Comparison of ENCODE assay signal across 28 mouse cellular contexts in the genomic region with DNA sequence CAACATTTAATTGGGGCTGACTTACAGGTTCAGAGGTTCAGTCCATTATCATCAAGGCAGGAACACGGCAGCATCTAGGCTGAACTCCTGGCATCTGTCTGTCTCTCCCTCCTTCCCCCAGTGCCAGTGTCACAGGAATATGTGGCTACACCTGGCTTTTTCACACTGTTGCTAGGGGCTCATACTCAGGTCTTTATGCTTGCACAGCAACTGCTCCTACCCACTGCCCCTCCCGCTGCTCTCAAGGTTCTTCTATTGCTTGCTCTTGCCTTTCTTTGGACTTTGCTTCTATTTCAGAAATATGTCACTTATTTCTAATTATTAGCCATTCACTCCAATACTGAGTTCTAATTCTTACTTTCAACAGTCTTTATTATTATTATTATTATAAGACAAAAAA. TPM values are rescaled to one million over a fixed set of nuclear protein-coding genes. Genes with fewer than 3 reads are reported as not detected.
DNase-seq lines count a peak whose midpoint lies in the region; ATAC-seq and TF ChIP-seq lines count a peak whose summit lies in the region.
"Had no signal": no experiment of that assay in that cellular context is flagged by ENCODE, and none has a peak within 500 bp of the region (broad histone marks: within the 10 kb centered on the region; RNA-seq: fewer than 3 reads in every experiment).

No protein-coding gene starts in this region.

- peak overlapping the region; percentile 53 for H3K27ac ChIP-seq in kidney, adult 2 months (ENCODE audit: insufficient read depth, low read depth, low read length)
- H3K27ac ChIP-seq in kidney, embryonic 16.5 days (ENCODE audit: low read length): no peak overlapping the region
- no peak overlapping the region for H3K27ac ChIP-seq in kidney, embryonic 14.5 days (ENCODE audit: low read depth, low read length)
- H3K27ac ChIP-seq: embryonic facial prominence, embryonic 12.5 days; embryonic facial prominence, embryonic 15.5 days; forebrain, embryonic 15.5 days; heart, embryonic 15.5 days; hindbrain, embryonic 10.5 days; hindbrain, embryonic 13.5 days had no signal

- no peak overlapping the region for H3K4me3 ChIP-seq in kidney, adult 2 months (ENCODE audit: insufficient read depth, low read depth, low read length)
- no peak overlapping the region for H3K4me3 ChIP-seq in kidney, embryonic 16.5 days (ENCODE audit: low read length)
- no peak overlapping the region for H3K4me3 ChIP-seq in kidney, embryonic 14.5 days (ENCODE audit: low read length)
- H3K4me3 ChIP-seq: embryonic facial prominence, embryonic 12.5 days; embryonic facial prominence, embryonic 15.5 days; forebrain, embryonic 15.5 days; heart, embryonic 12.5 days; heart, embryonic 15.5 days; hindbrain, embryonic 10.5 days; hindbrain, embryonic 13.5 days had no signal

- no peaks in the 10 kb centered on the region for H3K27me3 ChIP-seq in kidney, adult 2 months (replicated peaks; ENCODE audit: control insufficient read depth, insufficient read depth, low read length)
- H3K27me3 ChIP-seq in kidney, embryonic 16.5 days (ENCODE audit: insufficient read depth, low read length): no peaks in the 10 kb centered on the region
- no peaks in the 10 kb centered on the region for H3K27me3 ChIP-seq in kidney, embryonic 14.5 days (ENCODE audit: control insufficient read depth, insufficient read depth, low read length)
- H3K27me3 ChIP-seq: CH12.LX; embryonic facial prominence, embryonic 12.5 days; embryonic facial prominence, embryonic 15.5 days; forebrain, embryonic 15.5 days; heart, embryonic 12.5 days; heart, embryonic 15.5 days; hindbrain, embryonic 13.5 days; Patski had no signal

- ATAC-seq in kidney, embryonic 16.5 days (ENCODE audit: low FRiP score, low TSS enrichment): 0 out of 2 replicates have a peak, but pooled peaks have one; percentile 20
- ATAC-seq in kidney, embryonic 14.5 days (ENCODE audit: low FRiP score, low TSS enrichment): no peak
- ATAC-seq: forebrain, embryonic 15.5 days; hindbrain, embryonic 16.5 days; Patski had no signal

- no peaks in the 10 kb centered on the region for H3K36me3 ChIP-seq in kidney, adult 2 months (ENCODE audit: control insufficient read depth, insufficient read depth, low read length)
- no peaks in the 10 kb centered on the region for H3K36me3 ChIP-seq in kidney, embryonic 16.5 days (ENCODE audit: insufficient read depth, low read length)
- H3K36me3 ChIP-seq in kidney, embryonic 14.5 days (ENCODE audit: control insufficient read depth, insufficient read depth, low read length): no peaks in the 10 kb centered on the region
- H3K36me3 ChIP-seq: embryonic facial prominence, embryonic 12.5 days; embryonic facial prominence, embryonic 15.5 days; forebrain, embryonic 15.5 days; G1E; heart, embryonic 12.5 days; heart, embryonic 15.5 days; hindbrain, embryonic 10.5 days; hindbrain, embryonic 13.5 days had no signal

- WGBS in kidney, adult 2 months: 44% methylated on average over 2 of the region's 2 CpGs
- WGBS in kidney, embryonic 16.5 days: 79% methylated on average over 2 of the region's 2 CpGs
- WGBS in kidney, embryonic 14.5 days: 73% methylated on average over 2 of the region's 2 CpGs

- no peak for TF ChIP-seq POLR2A in kidney, adult 2 months (IDR thresholded peaks at IDR 0.05; ENCODE audit: low read depth, low read length)

- peak; percentile 64 for DNase-seq in kidney, adult 2 months
- no peak for DNase-seq in kidney, postnatal 14 days
- peak; percentile 43 for DNase-seq in kidney, postnatal 10 days
- no peak for DNase-seq in lung, postnatal 36 days
- DNase-seq: adrenal gland, postnatal 10 days; adrenal gland, postnatal 36 days; B cell, adult 2 months; cerebellum, adult 11 months; cerebellum, adult 2 months; cerebellum, adult 9-11 months; cerebellum, postnatal 25 days; gastrocnemius, postnatal 25 days; heart, adult 18-20 months; heart, postnatal 10 days; heart, postnatal 36 days had no signal

- H3K9ac ChIP-seq in kidney, embryonic 16.5 days (replicated peaks; ENCODE audit: low read length): no peak overlapping the region
- no peak overlapping the region for H3K9ac ChIP-seq in kidney, embryonic 14.5 days (ENCODE audit: low read depth, low read length)
- H3K9ac ChIP-seq: embryonic facial prominence, embryonic 12.5 days; embryonic facial prominence, embryonic 15.5 days; forebrain, embryonic 15.5 days; heart, embryonic 12.5 days; heart, embryonic 15.5 days; hindbrain, embryonic 13.5 days had no signal

- no peak overlapping the region for H3K4me2 ChIP-seq in kidney, embryonic 16.5 days (replicated peaks; ENCODE audit: low read depth, low read length)
- H3K4me2 ChIP-seq in kidney, embryonic 14.5 days (replicated peaks; ENCODE audit: low read depth, low read length): no peak overlapping the region
- H3K4me2 ChIP-seq: embryonic facial prominence, embryonic 12.5 days; embryonic facial prominence, embryonic 15.5 days; forebrain, embryonic 15.5 days; heart, embryonic 12.5 days; heart, embryonic 15.5 days; hindbrain, embryonic 13.5 days had no signal

- H3K4me1 ChIP-seq in kidney, adult 2 months (ENCODE audit: control insufficient read depth, insufficient read depth, low read length): peaks cover 53% of the 10 kb centered on the region
- peaks cover 56% of the 10 kb centered on the region for H3K4me1 ChIP-seq in kidney, embryonic 16.5 days (ENCODE audit: insufficient read depth, low read length)
- H3K4me1 ChIP-seq in kidney, embryonic 14.5 days (ENCODE audit: control insufficient read depth, insufficient read depth, low read length): peaks cover 29% of the 10 kb centered on the region; the same call in 1 of the 2 replicates
- H3K4me1 ChIP-seq: embryonic facial prominence, embryonic 12.5 days; embryonic facial prominence, embryonic 15.5 days; forebrain, embryonic 15.5 days had no signal

- TF ChIP-seq CTCF in kidney, adult 2 months (conservative IDR thresholded peaks at IDR 0.05; ENCODE audit: insufficient read depth, insufficient read length, low read depth, low read length): no peak

- H3K9me3 ChIP-seq in kidney, embryonic 16.5 days (ENCODE audit: low read length): no peaks in the 10 kb centered on the region
- H3K9me3 ChIP-seq in kidney, embryonic 14.5 days (ENCODE audit: control insufficient read depth, low read length): no peaks in the 10 kb centered on the region
- H3K9me3 ChIP-seq: embryonic facial prominence, embryonic 12.5 days; embryonic facial prominence, embryonic 15.5 days; forebrain, embryonic 15.5 days; heart, embryonic 12.5 days; heart, embryonic 15.5 days; hindbrain, embryonic 10.5 days; hindbrain, embryonic 13.5 days had no signal

RNA-seq across cellular contexts. Expression of gene Igfbp7, which starts 17.6 kb away (rescaled TPM):
- 4,855 and 6,899 TPM in 2 replicates for polyA plus RNA-seq in kidney, adult 2 months (2012; rRNA removed)
- 455 and 475 TPM in 2 replicates for polyA plus RNA-seq in kidney, embryonic 16.5 days (2015; fragmentation: Nextera tagmentation; extraction: Ambion mirVana)
- polyA plus RNA-seq in kidney, embryonic 14.5 days (2014; fragmentation: Nextera tagmentation; extraction: Ambion mirVana): 250 and 252 TPM in 2 replicates
- polyA plus RNA-seq: G1E had no signal

Comparison
In these comparisons a context has a peak if more than half of its experiments do, and no peak if none do; other contexts are left out.
1. DNase-seq: peak in kidney, adult 2 months (single experiment) and kidney, postnatal 10 days (single experiment); none in kidney, postnatal 14 days (single experiment) and lung, postnatal 36 days (single experiment).
2. RNA of gene Igfbp7, which starts 17.6 kb away (polyA plus RNA-seq): 4,855 to 6,899 TPM in kidney, adult 2 months; 455 to 475 TPM in kidney, embryonic 16.5 days and 250 to 252 TPM in kidney, embryonic 14.5 days; every median in the first group is over 10 times any median in the second.